In the genomic region with DNA sequence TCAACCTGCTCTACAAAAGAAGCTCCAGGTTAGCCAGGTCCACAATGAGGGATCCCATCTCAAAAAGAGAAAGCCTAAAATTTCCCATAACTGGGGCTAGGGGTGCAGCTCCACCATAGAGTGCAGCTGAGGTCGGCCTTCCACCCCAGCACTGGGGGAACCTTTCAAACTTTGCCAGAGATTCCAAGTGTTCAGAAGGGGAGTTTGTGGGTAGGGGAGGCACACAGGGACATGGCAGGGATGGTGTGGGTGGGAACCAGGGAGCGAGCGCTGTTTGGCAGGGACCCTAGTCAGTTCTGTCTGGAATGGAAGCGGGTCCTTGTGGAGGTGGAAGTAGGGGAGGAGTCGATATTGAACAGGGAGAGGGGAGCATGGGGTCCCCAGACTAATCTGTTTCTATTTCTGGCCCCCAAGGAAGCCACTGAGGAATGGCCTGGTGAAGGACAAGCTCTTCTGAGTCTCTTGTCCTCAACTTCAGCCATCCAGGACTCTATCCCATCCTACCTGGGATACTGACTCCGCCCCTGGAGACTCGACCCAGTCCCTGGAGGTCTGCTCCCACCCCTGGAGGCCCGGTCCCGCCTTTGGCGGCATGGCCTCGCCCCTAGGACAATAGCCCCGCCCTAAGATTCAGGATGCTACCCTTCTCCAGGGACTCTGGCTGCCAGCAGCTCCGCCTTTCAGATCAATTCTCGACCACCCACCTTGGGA, we compare ENCODE assay signal across 8 mouse cellular contexts. TPM values are rescaled to one million over a fixed set of nuclear protein-coding genes. Genes with fewer than 3 reads are reported as not detected.
A peak's percentile ranks its signal among the peaks of the same experiment; 100 is the strongest.
DNase-seq lines count a peak whose midpoint lies in the region; ATAC-seq lines count a peak whose summit lies in the region.

A gene (plus strand): TSS at position 694 of the 711 bp plus-strand sequence.

- H3K4me2 ChIP-seq in hindbrain, embryonic 15.5 days, result 0 out of 2 replicates have a peak within 1 kb of the TSS, but pooled peaks have one; percentile 5
- peak within 1 kb of the TSS; percentile 36 for H3K4me2 ChIP-seq in midbrain, embryonic 13.5 days (replicated peaks)

- no peaks in the 10 kb centered on the region for H3K27me3 ChIP-seq in hindbrain, embryonic 15.5 days
- H3K27me3 ChIP-seq in midbrain, embryonic 13.5 days, result peaks cover 15% of the 10 kb centered on the region

- peaks cover 53% of the 10 kb centered on the region for H3K36me3 ChIP-seq in hindbrain, embryonic 15.5 days
- peaks cover 82% of the 10 kb centered on the region for H3K36me3 ChIP-seq in midbrain, embryonic 13.5 days

- DNase-seq in layer of hippocampus, adult 18-20 months (ENCODE audit: low spot score in 2 of 2), result no peak
- no peak for DNase-seq in layer of hippocampus, adult 9-10 months (ENCODE audit: low spot score)
- peak; percentile 60 for DNase-seq in embryo, embryonic 10.5 days (ENCODE audit: low spot score)
- DNase-seq in thymus, postnatal 25 days, result no peak
- DNase-seq in frontal cortex, postnatal 36 days (ENCODE audit: low spot score in 2 of 2), result no peak
- no peak for DNase-seq in spleen, postnatal 10 days (ENCODE audit: low spot score in 2 of 2)

- no peak within 1 kb of the TSS for H3K9ac ChIP-seq in hindbrain, embryonic 15.5 days
- H3K9ac ChIP-seq in midbrain, embryonic 13.5 days (replicated peaks), result peak within 1 kb of the TSS; percentile 48

- H3K9me3 ChIP-seq in hindbrain, embryonic 15.5 days, result no peaks in the 10 kb centered on the region
- no peaks in the 10 kb centered on the region for H3K9me3 ChIP-seq in midbrain, embryonic 13.5 days

- H3K4me1 ChIP-seq in hindbrain, embryonic 15.5 days (replicated peaks), result peaks cover 25% of the 10 kb centered on the region
- peaks cover 37% of the 10 kb centered on the region for H3K4me1 ChIP-seq in midbrain, embryonic 13.5 days (replicated peaks)

- ATAC-seq in hindbrain, embryonic 15.5 days (ENCODE audit: low FRiP score, low read depth), result no peak
- no peak for ATAC-seq in midbrain, embryonic 13.5 days

- WGBS in hindbrain, embryonic 15.5 days, result 28% methylated on average over 14 of the region's 14 CpGs
- 22% methylated on average over 14 of the region's 14 CpGs for WGBS in midbrain, embryonic 13.5 days

- H3K27ac ChIP-seq in hindbrain, embryonic 15.5 days (replicated peaks), result peak within 1 kb of the TSS; percentile 18
- 0 out of 2 replicates have a peak within 1 kb of the TSS, but pooled peaks have one; percentile 25 for H3K27ac ChIP-seq in midbrain, embryonic 13.5 days

- H3K4me3 ChIP-seq in hindbrain, embryonic 15.5 days, result no peak within 1 kb of the TSS
- H3K4me3 ChIP-seq in midbrain, embryonic 13.5 days (replicated peaks), result no peak within 1 kb of the TSS; the same call in 1 of the 2 replicates

RNA-seq across cellular contexts. Expression of the gene that starts here (rescaled TPM):
- 10 to 100 TPM; 15.1 to 18.2 TPM for total RNA-seq in layer of hippocampus, adult 18-20 months (2021)
- 2.8 and 7.8 TPM in 2 replicates for polyA plus RNA-seq in hindbrain, embryonic 15.5 days (2015; fragmentation: Nextera tagmentation; extraction: Ambion mirVana)
- polyA plus RNA-seq in midbrain, embryonic 13.5 days (2015; fragmentation: Nextera tagmentation; extraction: Ambion mirVana), result 3.7 and 6.0 TPM in 2 replicates
